8 mouse cellular contexts compared by ENCODE assay signal in genomic region chr13:8203477-8203813, GRCm38 (mm10). TPM values are rescaled to one million over a fixed set of nuclear protein-coding genes. Genes with fewer than 3 reads are reported as not detected.
DNase-seq lines count a peak whose midpoint lies in the region; ATAC-seq and TF ChIP-seq lines count a peak whose summit lies in the region.

No protein-coding gene starts in this region.

- no peak for TF ChIP-seq EP300 in liver, postnatal 0 days (IDR thresholded peaks at IDR 0.05; ENCODE audit: low read depth)

- 17% methylated on average over 4 of the region's 4 CpGs for WGBS in liver, embryonic 12.5 days (ENCODE audit: insufficient replicate concordance)
- WGBS in liver, postnatal 0 days (ENCODE audit: insufficient replicate concordance): 10% methylated on average over 4 of the region's 4 CpGs
- 3% methylated on average over 4 of the region's 4 CpGs for WGBS in limb, embryonic 10.5 days
- 5% methylated on average over 4 of the region's 4 CpGs for WGBS in stomach, embryonic 15.5 days

- no peaks in the 10 kb centered on the region for H3K4me1 ChIP-seq in liver, embryonic 12.5 days
- no peaks in the 10 kb centered on the region for H3K4me1 ChIP-seq in liver, postnatal 0 days (ENCODE audit: insufficient read depth)
- peaks cover 12% of the 10 kb centered on the region for H3K4me1 ChIP-seq in limb, embryonic 10.5 days
- H3K4me1 ChIP-seq in stomach, embryonic 15.5 days: no peaks in the 10 kb centered on the region

- H3K36me3 ChIP-seq in liver, embryonic 12.5 days: no peaks in the 10 kb centered on the region
- no peaks in the 10 kb centered on the region for H3K36me3 ChIP-seq in liver, postnatal 0 days (replicated peaks; ENCODE audit: insufficient read depth, low read length)
- no peaks in the 10 kb centered on the region for H3K36me3 ChIP-seq in limb, embryonic 10.5 days
- H3K36me3 ChIP-seq in stomach, embryonic 15.5 days: no peaks in the 10 kb centered on the region

- H3K4me3 ChIP-seq in liver, embryonic 12.5 days: 0 out of 2 replicates have a peak overlapping the region, but pooled peaks have one; percentile 15
- H3K4me3 ChIP-seq in liver, postnatal 0 days (ENCODE audit: low read depth, low read length): no peak overlapping the region
- H3K4me3 ChIP-seq in limb, embryonic 10.5 days: peak overlapping the region; percentile 51
- H3K4me3 ChIP-seq in stomach, embryonic 15.5 days (replicated peaks): peak overlapping the region; percentile 30

- H3K27me3 ChIP-seq in liver, embryonic 12.5 days (replicated peaks): peaks cover 24% of the 10 kb centered on the region
- peaks cover 3% of the 10 kb centered on the region; the same call in 1 of the 2 replicates for H3K27me3 ChIP-seq in liver, postnatal 0 days (ENCODE audit: insufficient read depth, low read length)
- H3K27me3 ChIP-seq in limb, embryonic 10.5 days (ENCODE audit: low read depth, poor library complexity, severe bottlenecking): peaks cover 40% of the 10 kb centered on the region
- H3K27me3 ChIP-seq in stomach, embryonic 15.5 days (replicated peaks): no peaks in the 10 kb centered on the region

- ATAC-seq in liver, embryonic 12.5 days: no peak
- ATAC-seq in liver, postnatal 0 days: no peak
- no peak for ATAC-seq in stomach, embryonic 15.5 days (ENCODE audit: insufficient read depth, low FRiP score, low read depth)

- TF ChIP-seq CTCF in liver, postnatal 0 days (IDR thresholded peaks at IDR 0.05; ENCODE audit: low read depth): no peak

- DNase-seq in cerebellum, postnatal 10 days: peak; percentile 80 to 84
- no peak for DNase-seq in cerebellum, adult 8-10 months
- no peak for DNase-seq in liver, postnatal 0 days
- no peak for DNase-seq in limb, embryonic 10.5 days (ENCODE audit: low spot score)
- no peak for DNase-seq in adrenal gland, adult (ENCODE audit: inconsistent age in 2 of 2, low spot score in 1 of 2)
- no peak for DNase-seq in lung, postnatal 10 days

- H3K4me2 ChIP-seq in liver, embryonic 12.5 days: 0 out of 2 replicates have a peak overlapping the region, but pooled peaks have one; percentile 22
- no peak overlapping the region for H3K4me2 ChIP-seq in liver, postnatal 0 days (ENCODE audit: low read depth, low read length)
- H3K4me2 ChIP-seq in stomach, embryonic 15.5 days: peak overlapping the region; percentile 62

- H3K9me3 ChIP-seq in liver, embryonic 12.5 days (replicated peaks): no peaks in the 10 kb centered on the region
- H3K9me3 ChIP-seq in liver, postnatal 0 days (ENCODE audit: low read length): no peaks in the 10 kb centered on the region
- H3K9me3 ChIP-seq in limb, embryonic 10.5 days (replicated peaks): no peaks in the 10 kb centered on the region
- H3K9me3 ChIP-seq in stomach, embryonic 15.5 days: no peaks in the 10 kb centered on the region

- H3K9ac ChIP-seq in liver, embryonic 12.5 days: no peak overlapping the region
- H3K9ac ChIP-seq in liver, postnatal 0 days (replicated peaks): no peak overlapping the region
- no peak overlapping the region for H3K9ac ChIP-seq in stomach, embryonic 15.5 days

- H3K27ac ChIP-seq in liver, embryonic 12.5 days: no peak overlapping the region
- no peak overlapping the region for H3K27ac ChIP-seq in liver, postnatal 0 days (ENCODE audit: low read depth)
- H3K27ac ChIP-seq in limb, embryonic 10.5 days: no peak overlapping the region
- H3K27ac ChIP-seq in stomach, embryonic 15.5 days: no peak overlapping the region

RNA-seq across cellular contexts. Expression of gene Adarb2, which starts 0.8 kb away (rescaled TPM):
- polyA plus RNA-seq in liver, embryonic 12.5 days (2016; fragmentation: Nextera tagmentation; extraction: Ambion mirVana): 0.17 and 0.35 TPM in 2 replicates
- polyA plus RNA-seq in liver, postnatal 0 days (2015; fragmentation: Nextera tagmentation; extraction: Ambion mirVana): 0.02 TPM in 1 of 2 replicates, not detected in the other
- polyA plus RNA-seq in limb, embryonic 10.5 days (2016; fragmentation: Nextera tagmentation; extraction: Ambion mirVana): 0.45 and 0.69 TPM in 2 replicates
- polyA plus RNA-seq in stomach, embryonic 15.5 days (2015; fragmentation: Nextera tagmentation; extraction: Ambion mirVana): 0.71 and 0.72 TPM in 2 replicates

Comparison
In these comparisons a context has a peak if more than half of its experiments do, and no peak if none do; other contexts are left out.
1. DNase-seq: peak in cerebellum, postnatal 10 days (2 of 2); none in cerebellum, adult 8-10 months (single experiment), liver, postnatal 0 days (single experiment), limb, embryonic 10.5 days (single experiment), adrenal gland, adult (0 of 2) and lung, postnatal 10 days (single experiment).